In the genomic region with DNA sequence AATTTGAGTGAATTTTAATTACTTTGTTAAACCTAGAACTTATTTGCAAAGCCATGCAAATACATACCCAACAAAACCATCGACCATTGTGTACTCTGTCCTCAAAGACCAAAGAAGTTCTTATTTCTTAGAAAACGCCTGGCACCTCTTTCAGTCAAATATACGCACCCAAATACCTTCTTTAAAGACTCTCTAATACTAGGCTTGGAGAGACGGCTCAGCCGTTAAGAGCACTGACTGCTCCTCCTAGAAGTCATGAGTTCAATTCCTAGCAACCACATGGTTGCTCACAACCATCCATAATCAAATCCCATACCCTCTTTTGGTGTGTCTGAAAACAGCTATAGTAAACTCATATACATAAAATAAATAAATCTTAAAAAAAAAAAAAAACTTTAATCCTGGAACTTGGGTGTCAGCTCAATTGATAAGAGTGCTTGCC, we compare ENCODE assay signal across 8 mouse cellular contexts. TPM values are rescaled to one million over a fixed set of nuclear protein-coding genes. Genes with fewer than 3 reads are reported as not detected.
DNase-seq lines count a peak whose midpoint lies in the region; ATAC-seq and TF ChIP-seq lines count a peak whose summit lies in the region.

No protein-coding gene starts in this region.

- DNase-seq in lung, adult 2 months = no peak
- no peak for DNase-seq in lung, postnatal 36 days
- DNase-seq in embryonic facial prominence, embryonic 14.5 days (ENCODE audit: low spot score) = no peak
- no peak for DNase-seq in adrenal gland, adult 18-20 months (ENCODE audit: low spot score in 2 of 2)
- DNase-seq in left cerebral cortex, adult 8-10 months (ENCODE audit: low spot score in 2 of 2) = no peak
- no peak for DNase-seq in urinary bladder, postnatal 4 days (ENCODE audit: low spot score in 2 of 2)

- H3K4me3 ChIP-seq in lung, adult 2 months (replicated peaks; ENCODE audit: extremely low read depth, low read depth, low read length) = peak overlapping the region; percentile 93
- H3K4me3 ChIP-seq in embryonic facial prominence, embryonic 14.5 days (ENCODE audit: low read depth, low read length) = peak overlapping the region; percentile 99
- peak overlapping the region; percentile 97 for H3K4me3 ChIP-seq in intestine, embryonic 15.5 days (replicated peaks)
- peak overlapping the region; percentile 93 for H3K4me3 ChIP-seq in neural tube, embryonic 12.5 days

- H3K9me3 ChIP-seq in embryonic facial prominence, embryonic 14.5 days (ENCODE audit: control insufficient read depth, low read length) = no peaks in the 10 kb centered on the region
- H3K9me3 ChIP-seq in intestine, embryonic 15.5 days = no peaks in the 10 kb centered on the region
- no peaks in the 10 kb centered on the region for H3K9me3 ChIP-seq in neural tube, embryonic 12.5 days

- 0 out of 2 replicates have a peak, but pooled peaks cover under 1% of the 10 kb centered on the region for H3K36me3 ChIP-seq in embryonic facial prominence, embryonic 14.5 days (ENCODE audit: control insufficient read depth, insufficient read depth, low read length)
- H3K36me3 ChIP-seq in intestine, embryonic 15.5 days = no peaks in the 10 kb centered on the region
- H3K36me3 ChIP-seq in neural tube, embryonic 12.5 days = no peaks in the 10 kb centered on the region

- H3K4me1 ChIP-seq in lung, adult 2 months (ENCODE audit: control insufficient read depth, insufficient read depth, low read length) = peaks cover 7% of the 10 kb centered on the region; the same call in 1 of the 2 replicates
- peaks cover 14% of the 10 kb centered on the region for H3K4me1 ChIP-seq in embryonic facial prominence, embryonic 14.5 days (ENCODE audit: control insufficient read depth, insufficient read depth, low read length)
- H3K4me1 ChIP-seq in intestine, embryonic 15.5 days (replicated peaks) = peaks cover 6% of the 10 kb centered on the region; the same call in 1 of the 2 replicates
- peaks cover 8% of the 10 kb centered on the region for H3K4me1 ChIP-seq in neural tube, embryonic 12.5 days

- peak overlapping the region; percentile 97; the same call in 1 of the 2 replicates for H3K9ac ChIP-seq in embryonic facial prominence, embryonic 14.5 days (ENCODE audit: low read depth, low read length)
- no peak overlapping the region for H3K9ac ChIP-seq in intestine, embryonic 15.5 days
- H3K9ac ChIP-seq in neural tube, embryonic 12.5 days = no peak overlapping the region

- WGBS in lung, adult 2 months = 36% methylated on average over 5 of the region's 5 CpGs
- WGBS in embryonic facial prominence, embryonic 14.5 days = 44% methylated on average over 5 of the region's 5 CpGs
- 42% methylated on average over 5 of the region's 5 CpGs for WGBS in intestine, embryonic 15.5 days
- WGBS in neural tube, embryonic 12.5 days = 43% methylated on average over 5 of the region's 5 CpGs

- H3K4me2 ChIP-seq in embryonic facial prominence, embryonic 14.5 days (ENCODE audit: low read depth, low read length) = peak overlapping the region; percentile 71
- peak overlapping the region; percentile 51 for H3K4me2 ChIP-seq in intestine, embryonic 15.5 days (replicated peaks)
- peak overlapping the region; percentile 70 for H3K4me2 ChIP-seq in neural tube, embryonic 12.5 days (replicated peaks)

- TF ChIP-seq CTCF in lung, adult 2 months (IDR thresholded peaks at IDR 0.05; ENCODE audit: insufficient read depth, low read length) = no peak

- TF ChIP-seq POLR2A in lung, adult 2 months (IDR thresholded peaks at IDR 0.05; ENCODE audit: borderline replicate concordance, extremely low read depth, low read depth, low read length) = no peak

- no peaks in the 10 kb centered on the region for H3K27me3 ChIP-seq in embryonic facial prominence, embryonic 14.5 days (replicated peaks; ENCODE audit: control insufficient read depth, insufficient read depth, low read length)
- no peaks in the 10 kb centered on the region for H3K27me3 ChIP-seq in intestine, embryonic 15.5 days (replicated peaks)
- no peaks in the 10 kb centered on the region for H3K27me3 ChIP-seq in neural tube, embryonic 12.5 days (replicated peaks)

- peak; percentile 10; the same call in 1 of the 2 replicates for ATAC-seq in embryonic facial prominence, embryonic 14.5 days (ENCODE audit: low read depth)
- peak; percentile 29 for ATAC-seq in intestine, embryonic 15.5 days
- no peak; the same call in 1 of the 2 replicates for ATAC-seq in neural tube, embryonic 12.5 days (ENCODE audit: low FRiP score, low read depth)

- no peak overlapping the region; the same call in 1 of the 2 replicates for H3K27ac ChIP-seq in embryonic facial prominence, embryonic 14.5 days (replicated peaks; ENCODE audit: low read depth, low read length)
- H3K27ac ChIP-seq in intestine, embryonic 15.5 days = no peak overlapping the region
- H3K27ac ChIP-seq in neural tube, embryonic 12.5 days = no peak overlapping the region

RNA-seq across cellular contexts. Expression of a gene that starts 0.4 kb away (rescaled TPM):
- polyA plus RNA-seq in lung, adult 2 months (2012; rRNA removed) = 2.4 and 5.6 TPM in 2 replicates
- polyA plus RNA-seq in embryonic facial prominence, embryonic 14.5 days (2014; fragmentation: Nextera tagmentation; extraction: Ambion mirVana) = 31.6 and 35.5 TPM in 2 replicates
- 20.6 and 21.7 TPM in 2 replicates for polyA plus RNA-seq in intestine, embryonic 15.5 days (2015; fragmentation: Nextera tagmentation; extraction: Ambion mirVana)
- 51.5 and 52.7 TPM in 2 replicates for polyA plus RNA-seq in neural tube, embryonic 12.5 days (2016; fragmentation: Nextera tagmentation; extraction: Ambion mirVana)
- 10 to 100 TPM; 27.2 to 30.3 TPM for total RNA-seq in adrenal gland, adult 18-20 months (2021)
- 10 to 100 TPM; 49.8 to 56.4 (median 53.0) TPM for total RNA-seq in left cerebral cortex, adult 8-10 months (2022)
